Mouse (Mus musculus): ENCODE data around the gene Ago3.

Ago3 gene

DNA sequence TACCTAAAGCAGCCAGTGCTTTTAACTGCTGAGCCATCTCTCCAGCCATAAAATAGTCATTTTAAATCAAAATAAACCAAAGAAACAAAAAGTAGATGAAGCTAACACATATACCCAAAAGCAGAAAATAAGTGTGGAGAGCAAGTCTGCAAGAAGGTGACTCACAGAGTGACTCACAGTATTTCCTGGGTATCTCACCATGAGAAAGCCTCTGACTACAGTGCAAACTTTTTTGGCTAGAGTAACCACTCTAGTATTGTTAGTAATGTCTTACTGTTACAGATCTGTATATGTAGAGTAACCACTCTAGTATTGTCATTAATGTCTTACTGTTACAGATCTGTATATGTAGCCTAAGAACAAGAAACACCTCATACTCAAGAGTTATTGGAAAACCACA, 13.6 kb downstream of the Ago3 start:
- DNase-seq, result no peak

DNA sequence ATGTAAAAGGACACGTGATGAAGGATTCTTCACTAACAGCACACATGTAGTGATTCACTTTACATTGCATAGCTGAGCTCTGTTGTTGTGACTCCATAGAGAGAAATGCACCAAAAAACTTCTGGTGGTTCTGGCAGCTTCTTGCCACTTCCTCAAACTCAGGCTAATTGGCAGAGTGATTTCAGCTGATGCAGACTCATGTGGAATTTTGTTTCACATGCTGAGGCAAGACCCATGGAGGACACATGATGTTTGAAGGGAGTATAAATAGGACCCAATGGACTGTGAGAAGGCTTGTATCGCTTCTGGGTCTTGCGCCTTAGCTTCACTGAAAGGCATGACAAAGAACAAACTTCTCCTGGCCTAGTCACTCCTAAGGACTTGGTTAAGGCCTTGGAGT, 16.8 kb downstream of the Ago3 start:
- no peak for DNase-seq

DNA sequence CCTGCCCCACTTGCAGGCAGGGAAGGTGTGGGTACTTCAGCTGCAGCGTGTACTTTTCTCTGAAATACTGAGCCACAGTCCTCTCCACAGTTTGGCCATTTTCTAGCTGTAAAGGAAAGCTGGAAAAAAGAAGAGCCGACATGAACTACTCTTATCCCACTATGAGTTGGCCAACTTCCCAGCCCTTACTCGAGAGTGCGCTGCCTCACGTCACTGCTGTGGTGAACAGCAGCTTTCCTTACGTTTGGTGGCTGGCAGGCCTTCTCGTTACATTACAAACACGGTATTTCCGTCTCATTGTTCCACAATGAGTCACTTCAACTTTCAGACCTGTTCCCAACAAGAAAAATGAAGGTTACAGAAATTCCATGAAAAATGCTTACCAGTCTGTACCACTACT, 57.9 kb downstream of the Ago3 start:
- no peak for DNase-seq

DNA sequence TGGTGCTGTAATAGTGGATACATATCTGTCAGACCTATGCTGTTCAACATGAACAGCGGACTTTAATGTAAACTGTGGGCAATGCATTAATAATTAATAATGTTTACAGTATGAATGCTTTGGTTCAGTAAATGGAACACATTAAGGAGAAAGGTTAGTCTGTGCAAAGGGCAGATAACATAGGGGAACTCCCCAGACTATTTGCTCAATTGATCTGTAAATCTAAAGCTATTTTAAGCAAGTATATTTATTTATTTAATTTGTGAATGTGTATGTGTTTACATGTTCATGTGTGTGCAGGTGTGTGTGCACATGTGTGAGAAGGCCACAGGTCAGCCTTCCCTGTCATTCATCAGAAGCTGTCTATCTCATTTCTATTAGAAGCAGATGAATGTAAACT, 69.3 kb downstream of the Ago3 start:
- DNase-seq, result no peak

DNA sequence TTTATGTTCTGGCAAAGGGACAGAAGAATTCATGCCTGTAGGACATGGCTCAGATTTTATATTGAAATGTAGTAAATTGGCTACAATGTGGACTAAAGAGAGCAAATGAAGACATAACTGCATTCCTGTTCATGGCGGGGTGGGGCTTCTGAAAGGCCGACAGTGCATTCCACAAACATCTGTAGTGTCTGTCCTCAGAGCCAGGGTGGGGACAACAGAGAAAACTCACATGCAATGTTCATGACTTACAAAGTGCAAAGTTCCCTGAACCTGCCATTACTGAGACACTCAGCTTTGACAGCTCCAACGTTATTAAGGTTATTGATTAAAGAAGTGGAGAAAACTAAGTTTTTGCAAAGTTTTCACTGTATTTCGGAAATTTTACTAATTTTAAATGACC, 85.9 kb downstream of the Ago3 start:
- DNase-seq, result no peak

DNA sequence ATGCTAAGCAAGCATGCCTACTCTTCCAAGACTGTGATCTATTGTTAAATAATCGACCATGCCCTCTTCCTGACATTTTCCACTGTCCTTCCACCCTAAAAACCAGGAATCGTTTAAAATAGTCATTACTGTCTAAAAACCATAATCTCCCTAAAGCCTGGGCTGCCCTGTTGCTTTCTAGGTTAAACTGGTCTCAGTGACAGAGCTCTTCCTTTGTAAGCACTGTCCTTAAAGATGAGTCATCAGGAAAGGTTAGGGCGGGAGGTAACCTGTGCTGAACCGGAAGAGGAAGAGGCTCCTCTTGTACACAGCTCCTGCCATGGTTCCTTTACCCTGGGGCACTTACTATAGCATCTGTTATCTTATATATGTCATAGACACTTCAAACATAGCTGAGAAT, 89.9 kb downstream of the Ago3 start:
- DNase-seq, result no peak

DNA sequence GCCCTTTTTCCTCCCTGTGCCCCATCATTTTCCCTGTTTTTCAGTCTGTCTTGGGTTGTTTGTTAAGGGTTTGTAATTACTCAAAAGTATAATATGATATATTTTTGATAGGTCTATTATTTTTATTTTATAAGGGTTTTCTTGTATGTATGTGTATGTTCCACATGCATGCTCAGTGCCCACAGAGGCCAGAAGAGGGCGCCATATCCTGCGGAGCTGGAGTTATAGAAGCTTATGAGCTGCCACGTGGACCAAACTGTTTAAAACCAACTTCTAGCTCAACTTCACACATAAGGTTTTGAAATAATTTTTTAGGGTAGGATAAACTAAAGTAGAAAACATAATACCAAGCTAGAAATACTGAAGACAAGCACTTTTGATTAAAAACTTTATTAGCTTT, 97.0 kb downstream of the Ago3 start:
- no peak for DNase-seq

DNA sequence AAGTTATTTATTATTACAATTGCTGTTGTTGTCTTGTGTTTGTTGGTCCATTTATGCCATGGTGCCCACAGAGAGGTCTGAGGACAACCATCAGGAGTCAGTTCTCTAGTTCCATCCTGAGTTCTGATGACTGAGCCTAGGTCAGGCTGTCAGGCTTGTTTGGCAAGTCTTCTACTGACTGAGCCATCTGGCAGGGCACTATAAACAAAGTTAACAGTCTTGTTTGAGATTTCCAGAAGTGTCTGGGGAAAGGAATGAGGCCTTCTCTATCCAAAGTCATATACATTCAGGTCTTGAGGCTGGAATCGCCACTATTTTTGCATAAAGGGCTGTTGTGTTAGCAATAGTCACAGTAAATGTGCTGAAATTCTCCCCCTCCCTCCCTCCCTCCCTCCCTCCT, 97.6 kb downstream of the Ago3 start:
- no peak for DNase-seq

DNA sequence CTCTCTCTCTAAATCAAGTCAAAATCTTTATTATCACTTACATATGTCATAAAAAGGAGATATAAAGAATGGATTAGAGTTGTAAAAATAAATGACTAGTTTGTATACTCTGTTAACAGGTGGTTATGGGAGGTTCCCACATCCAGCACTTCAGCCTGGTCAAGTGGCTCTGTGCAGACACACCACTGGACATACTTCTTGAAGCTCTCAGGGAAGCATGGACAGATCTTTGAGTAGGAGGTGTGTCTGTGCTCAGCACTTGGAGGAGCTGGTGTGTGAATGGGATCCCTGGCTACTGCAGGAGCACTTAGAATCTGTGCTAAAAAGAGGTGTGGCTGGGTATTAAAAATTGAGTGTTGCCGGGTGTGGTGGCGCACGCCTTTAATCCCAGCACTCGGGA, 99.1 kb downstream of the Ago3 start:
- no peak for DNase-seq

DNA sequence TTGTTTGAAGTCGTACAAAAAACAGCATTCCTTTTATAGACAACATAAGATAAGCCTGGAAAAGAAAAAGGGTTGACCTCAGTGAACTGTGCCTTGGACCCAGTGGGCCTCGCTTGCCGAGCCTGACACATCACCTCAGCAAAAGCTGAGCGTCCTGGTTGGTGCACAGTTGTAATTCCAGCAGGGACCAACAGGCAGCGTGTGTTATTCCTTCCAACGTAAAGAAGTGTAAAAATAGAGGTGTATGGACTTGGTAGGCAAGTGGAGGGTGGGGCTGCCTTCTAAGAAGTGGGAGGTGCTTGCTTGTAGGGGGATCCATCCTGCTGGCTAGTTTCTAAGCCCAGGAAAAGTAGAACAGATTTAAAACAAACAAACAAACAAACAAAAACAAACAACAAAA, 103.3 kb downstream of the Ago3 start:
- DNase-seq, result no peak

DNA sequence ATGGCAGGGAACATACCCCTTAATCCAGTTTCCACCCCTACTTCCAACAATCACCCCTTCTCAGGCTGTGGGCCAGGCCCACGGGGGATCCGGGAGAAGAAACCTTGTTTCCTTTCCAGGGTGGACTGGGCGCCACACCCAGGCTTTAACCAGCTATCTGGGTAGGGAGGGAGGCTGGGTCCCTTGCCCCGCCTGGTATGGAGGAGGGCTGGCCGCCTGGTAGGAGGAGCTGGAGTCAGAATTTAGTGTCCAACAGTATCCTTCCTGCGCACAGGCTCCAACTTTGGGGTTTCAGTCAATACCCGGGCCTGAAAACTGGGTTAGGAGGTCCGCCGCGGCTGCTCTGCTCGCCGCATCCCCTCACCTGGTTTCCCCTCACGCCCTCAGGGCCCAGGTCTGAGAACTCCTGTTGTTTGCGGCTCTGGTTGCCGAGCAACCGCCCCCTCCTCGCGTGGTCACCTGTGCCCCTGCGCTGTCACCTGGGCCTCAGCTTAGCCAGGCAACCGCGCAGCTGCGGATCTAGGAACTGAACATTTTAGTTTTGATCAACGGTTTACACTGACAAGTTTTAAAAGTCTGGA, 104.0 kb downstream of the Ago3 start, which contains the start of gene Tekt2:
Gene Tekt2, minus strand, starts transcription at position 408 of the 581 bp plus-strand sequence.
- DNase-seq, result no peak

DNA sequence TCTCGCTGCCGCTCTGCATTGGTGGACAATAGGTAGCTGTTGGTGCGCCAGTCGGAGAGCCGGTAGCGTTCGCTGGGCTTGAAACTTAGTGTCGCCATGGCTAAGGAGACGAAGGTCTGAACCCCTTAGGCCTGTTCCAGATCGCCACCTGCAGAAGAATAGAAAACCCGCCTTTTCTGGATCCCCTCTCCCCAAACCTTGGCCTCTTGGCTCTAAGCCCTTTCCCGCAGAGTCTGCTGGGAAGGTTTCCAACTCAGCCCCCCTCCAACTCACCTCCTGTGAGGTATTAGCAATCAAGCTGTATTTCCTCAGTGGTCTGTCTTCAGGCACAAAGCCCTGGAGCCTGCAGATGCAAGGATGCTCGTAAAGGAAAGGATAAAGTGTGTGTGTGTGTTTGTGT, 104.5 kb downstream of the Ago3 start:
- no peak for DNase-seq

DNA sequence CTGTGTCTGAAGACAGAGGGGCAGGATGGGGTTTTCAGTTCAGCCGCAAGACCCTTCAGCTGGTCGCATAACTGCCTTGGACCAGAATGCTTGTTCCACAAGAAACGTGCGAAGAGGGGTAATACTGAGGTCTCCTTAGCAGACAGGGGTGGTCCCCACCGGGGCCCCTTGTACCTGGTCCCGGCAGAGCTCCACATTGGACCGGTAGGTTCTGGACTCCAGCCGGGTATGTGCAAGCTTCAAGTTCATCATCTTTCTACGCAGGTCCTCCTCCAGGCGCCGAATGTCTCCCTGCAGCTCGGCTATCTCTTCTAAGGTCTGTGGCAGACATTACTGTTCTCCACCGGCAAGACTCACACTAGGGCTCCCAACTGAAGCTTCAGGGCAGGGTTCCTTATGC, 106.7 kb downstream of the Ago3 start:
- DNase-seq, result no peak

DNA sequence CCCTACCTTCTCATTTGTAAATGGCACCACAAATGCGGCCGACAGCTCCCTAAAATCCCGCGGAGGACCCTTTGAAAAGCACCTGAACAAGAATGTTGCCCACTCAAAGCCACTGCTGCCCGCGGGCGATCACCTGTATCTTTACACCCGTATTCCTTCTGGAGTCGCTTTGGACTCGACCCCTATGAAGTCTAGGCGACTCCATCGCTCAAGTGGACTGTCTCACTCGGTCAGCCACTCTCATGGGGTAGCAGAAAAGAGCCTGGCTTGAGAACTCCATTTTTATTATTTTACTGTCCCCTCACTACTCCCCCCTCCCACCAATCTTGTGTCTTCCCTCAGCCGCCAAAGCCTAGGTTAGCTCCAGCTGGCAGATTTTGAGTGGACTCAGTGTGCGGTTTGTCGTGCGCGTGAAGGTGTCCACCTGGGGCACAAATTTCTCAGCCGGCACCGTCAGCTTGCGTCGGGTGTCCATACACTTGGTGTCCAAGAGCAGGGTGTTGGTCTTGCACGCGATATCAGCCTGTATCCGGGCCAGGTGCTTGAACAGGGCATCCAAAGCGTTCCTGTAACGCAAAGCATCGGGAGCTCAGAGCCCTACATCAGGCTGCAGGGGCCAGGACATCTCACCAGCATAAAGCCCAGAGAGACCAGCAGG, 107.4 kb downstream of the Ago3 start:
- no peak for DNase-seq

DNA sequence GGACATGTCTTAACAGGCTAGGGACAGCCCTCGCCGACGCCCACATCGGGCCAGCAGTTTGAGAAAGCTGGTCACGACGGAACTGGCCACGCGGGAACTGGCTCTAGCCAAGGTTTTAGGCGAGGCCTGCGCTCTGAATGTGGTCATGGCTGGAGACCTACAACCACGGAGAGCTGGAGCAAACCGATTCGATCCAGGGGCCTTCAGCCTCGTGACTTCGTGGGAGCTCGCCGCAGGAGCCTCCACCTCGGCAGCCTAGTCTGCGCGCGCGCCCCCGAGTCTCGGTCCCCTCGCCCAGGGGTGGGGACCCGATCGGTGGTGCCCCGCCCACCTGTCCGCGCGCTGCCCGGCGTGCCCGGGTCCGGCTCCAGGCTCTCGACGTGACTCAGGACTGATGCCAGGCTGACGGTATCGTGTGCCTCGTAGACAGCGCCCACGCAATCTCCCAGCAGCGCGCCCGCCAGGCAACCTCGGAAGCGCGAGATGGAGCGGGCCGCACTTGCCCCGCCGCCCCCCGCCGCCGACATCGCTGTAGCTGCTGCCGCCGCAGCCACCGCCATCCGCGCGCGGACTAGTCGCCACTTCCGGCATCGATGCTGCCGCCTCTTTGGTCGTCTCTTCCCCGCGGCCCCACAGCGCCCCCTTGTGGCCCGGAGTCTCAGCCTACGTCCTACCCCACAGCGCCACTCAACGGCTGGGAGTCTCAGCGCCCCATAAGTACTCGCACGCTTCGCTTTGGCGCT, 108.1 kb downstream of the Ago3 start, which contains the start of gene Adprhl2:
Gene Adprhl2, minus strand, starts transcription at position 593 of the 743 bp plus-strand sequence.
- DNase-seq, result peak; percentile 99

DNA sequence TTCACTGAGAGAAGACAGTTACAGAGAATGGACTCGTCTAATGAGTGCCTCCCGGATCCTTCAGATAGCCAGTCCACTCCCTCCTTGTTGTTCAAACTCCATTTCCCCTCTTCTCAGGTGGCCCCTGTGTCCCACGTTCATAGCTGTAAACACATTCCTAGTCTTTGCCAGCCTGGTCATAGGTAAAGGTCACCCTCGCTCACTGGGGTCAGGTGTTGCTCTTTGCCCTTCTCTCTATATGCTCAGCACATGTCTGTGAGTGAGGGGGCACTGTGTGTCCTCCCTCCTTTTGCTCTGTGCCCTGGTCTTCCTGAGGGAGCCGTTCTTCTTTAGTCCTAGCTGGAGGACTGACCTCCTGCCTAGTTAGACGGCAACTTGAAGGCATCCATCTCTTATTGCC, 109.5 kb downstream of the Ago3 start:
- no peak for DNase-seq

DNA sequence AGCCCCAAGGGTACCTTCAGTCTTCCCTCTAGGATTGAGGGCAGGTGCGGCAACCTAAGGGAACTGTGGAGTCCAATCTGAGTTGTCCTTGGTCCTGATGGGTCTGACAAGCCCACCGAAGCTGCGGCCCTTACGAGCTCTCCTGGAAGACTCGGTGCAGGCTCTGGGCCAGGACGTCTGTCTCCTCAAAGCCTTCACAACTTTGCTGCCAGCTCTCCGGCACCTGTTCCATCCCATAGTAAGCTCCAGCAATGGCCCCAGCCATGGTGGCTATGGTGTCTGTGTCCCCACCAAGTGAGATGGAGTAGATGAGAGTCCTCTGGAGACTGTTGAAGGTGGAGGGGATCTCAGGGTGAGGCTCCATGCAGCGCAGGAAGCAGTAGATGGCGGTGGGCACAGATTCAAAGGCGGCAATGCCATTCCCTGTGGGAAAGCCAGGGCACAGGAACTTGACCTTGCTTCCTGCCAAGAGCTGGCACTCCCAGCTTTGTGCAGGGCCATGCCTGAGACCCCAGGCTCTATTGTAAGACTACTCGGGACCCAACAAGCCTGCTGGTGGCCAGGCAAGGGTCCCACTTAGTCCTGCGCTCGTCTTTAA, 112.8 kb downstream of the Ago3 start:
- no peak for DNase-seq

DNA sequence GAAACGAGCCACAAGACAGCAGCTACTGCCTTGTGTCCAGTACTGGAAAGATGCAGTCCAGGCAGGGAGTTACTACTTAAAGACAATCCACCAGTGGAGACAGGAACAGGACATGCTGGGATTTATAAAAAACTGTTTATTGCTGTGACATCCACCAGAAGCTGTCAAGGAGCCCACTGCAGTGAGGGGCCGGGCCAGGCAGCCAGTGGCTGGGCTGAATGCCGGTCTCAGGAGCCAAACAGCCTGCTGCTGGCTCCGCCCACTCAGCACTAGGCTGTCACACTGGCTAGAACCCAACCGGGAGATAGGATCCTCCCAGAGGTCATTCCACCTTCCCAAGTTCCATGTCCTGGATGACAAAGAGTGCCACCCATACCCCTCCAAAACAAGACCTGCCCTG, 113.4 kb downstream of the Ago3 start:
- peak; percentile 45 for DNase-seq

DNA sequence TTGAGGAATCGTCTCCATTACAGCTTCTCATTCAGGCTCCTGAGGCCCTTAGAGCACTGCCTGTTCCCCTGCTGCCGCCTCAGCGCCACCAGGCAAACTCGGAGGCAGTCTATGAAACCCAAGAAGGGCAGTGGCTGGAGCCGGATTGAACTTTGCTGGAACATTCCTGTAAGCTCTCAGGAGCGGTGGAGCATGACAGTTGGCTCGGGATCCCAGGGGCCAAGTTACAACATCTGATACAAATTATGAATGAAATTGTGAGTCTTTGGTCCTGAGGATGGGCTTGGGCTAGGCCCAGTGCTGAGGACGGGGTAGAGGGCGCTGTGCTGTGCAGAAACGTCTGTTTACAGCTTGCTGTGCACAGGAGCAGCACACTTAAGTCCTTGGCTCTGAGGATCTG, 115.0 kb downstream of the Ago3 start:
- DNase-seq, result peak; percentile 64

DNA sequence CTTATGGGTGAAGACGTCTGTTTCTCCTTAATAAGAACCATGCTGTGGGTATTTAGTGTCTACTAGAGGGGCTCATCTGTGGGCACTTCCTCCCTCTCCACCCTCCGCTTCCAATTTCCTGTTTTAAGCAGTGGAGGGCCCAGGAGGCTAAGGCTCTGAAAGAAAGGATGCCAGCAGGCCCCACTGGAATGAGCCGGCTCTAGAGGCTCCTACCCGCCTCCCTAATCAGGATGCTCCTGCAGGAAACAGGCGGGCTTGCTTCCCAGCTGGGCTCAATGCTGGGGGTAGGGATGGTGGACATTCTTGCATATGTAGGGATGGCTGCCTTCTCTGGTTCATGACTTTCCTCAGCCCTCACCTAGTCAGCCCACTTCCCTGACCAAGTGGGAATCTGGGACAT, 116.2 kb downstream of the Ago3 start:
- no peak for DNase-seq

DNA sequence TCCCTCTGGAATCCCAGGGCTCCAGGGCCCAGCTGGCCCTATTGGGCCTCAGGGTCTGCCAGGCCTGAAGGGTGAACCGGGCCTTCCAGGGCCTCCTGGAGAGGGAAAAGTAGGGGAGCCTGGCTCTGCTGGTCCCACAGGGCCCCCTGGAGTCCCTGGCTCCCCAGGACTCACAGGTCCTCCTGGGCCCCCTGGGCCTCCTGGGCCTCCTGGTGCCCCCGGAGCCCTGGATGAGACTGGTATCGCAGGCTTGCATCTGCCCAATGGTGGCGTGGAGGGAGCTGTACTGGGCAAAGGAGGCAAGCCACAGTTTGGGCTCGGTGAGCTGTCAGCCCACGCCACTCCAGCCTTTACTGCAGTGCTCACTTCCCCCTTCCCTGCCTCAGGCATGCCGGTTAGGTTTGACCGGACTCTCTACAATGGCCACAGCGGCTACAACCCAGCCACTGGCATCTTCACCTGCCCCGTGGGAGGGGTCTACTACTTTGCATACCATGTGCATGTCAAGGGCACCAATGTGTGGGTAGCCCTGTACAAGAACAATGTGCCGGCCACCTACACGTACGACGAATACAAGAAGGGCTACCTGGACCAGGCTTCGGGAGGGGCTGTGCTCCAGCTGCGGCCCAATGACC, 117.7 kb downstream of the Ago3 start:
- DNase-seq, result no peak

DNA sequence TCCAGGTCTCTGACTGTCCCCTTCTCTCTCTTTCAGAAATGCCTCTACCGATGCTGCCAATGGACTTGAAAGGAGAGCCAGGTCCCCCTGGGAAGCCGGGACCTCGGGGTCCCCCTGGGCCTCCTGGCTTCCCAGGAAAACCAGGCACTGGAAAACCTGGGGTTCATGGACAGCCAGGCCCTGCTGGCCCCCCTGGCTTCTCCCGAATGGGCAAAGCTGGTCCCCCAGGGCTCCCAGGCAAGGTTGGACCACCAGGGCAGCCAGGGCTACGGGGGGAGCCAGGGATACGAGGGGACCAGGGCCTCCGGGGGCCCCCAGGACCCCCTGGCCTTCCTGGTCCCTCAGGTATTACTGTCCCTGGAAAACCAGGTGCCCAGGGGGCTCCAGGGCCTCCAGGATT, 119.0 kb downstream of the Ago3 start:
- no peak for DNase-seq

DNA sequence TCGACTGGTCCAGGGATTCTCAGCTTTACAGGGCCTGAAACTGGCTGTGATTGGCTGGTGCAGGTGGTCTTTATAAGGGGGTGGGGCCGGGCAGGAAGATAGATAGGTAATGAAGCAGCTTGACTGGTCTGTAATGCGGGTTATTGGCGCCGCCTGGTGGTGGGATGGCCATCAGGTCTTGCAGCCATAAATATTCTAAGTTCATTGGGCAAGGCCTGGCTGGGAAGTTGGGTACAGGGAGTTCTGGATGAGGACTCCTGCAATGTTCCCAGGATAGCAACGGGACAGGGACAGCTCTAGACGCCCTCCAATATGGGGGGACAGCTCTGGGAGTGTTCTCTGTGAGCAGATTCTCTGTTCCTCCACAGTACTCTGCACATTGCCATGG, 119.4 kb downstream of the Ago3 start:
- peak; percentile 89 for DNase-seq

Measured in kidney, adult 18-20 months (tissue).